Mouse (Mus musculus) myocyte (in vitro differentiated cells): Measurements from ENCODE around the gene Slc25a21. TPM values are rescaled to one million over a fixed set of nuclear protein-coding genes. Genes with fewer than 3 reads are reported as not detected.

Source experiments
- H3K27me3 ChIP-seq: one replicate; pipeline ENCODE4 v1.6.1; 2011; ENCODE audit not compliant: control insufficient read depth, insufficient read depth, insufficient read length
- H3K36me3 ChIP-seq: one replicate; pipeline ENCODE4 v1.6.1; 2011; ENCODE audit not compliant: control insufficient read depth, insufficient read depth
- H3K4me2 ChIP-seq: one replicate; pipeline ENCODE4 v1.6.1; 2011; ENCODE audit warnings: low read depth, control low read depth
- H3K4me3 ChIP-seq: one replicate; pipeline ENCODE4 v1.5.1; 2011; ENCODE audit warnings: mild to moderate bottlenecking, control low read depth, moderate library complexity
- H3K79me2 ChIP-seq: one replicate; pipeline ENCODE4 v1.6.1; 2011; ENCODE audit not compliant: control insufficient read depth, insufficient read depth
- H3ac ChIP-seq: one replicate; pipeline ENCODE4 v1.6.1; 2011; ENCODE audit not compliant: control insufficient read depth, insufficient read length
- CEBPB ChIP-seq: IDR thresholded peaks from 2 replicates; pipeline ENCODE4 v1.6.1; 2011; ENCODE audit warnings: mild to moderate bottlenecking, moderate library complexity; ENCODE audit not compliant: poor library complexity, insufficient read depth, severe bottlenecking
- E2F4 ChIP-seq: IDR thresholded peaks from one replicate; pipeline ENCODE4 v1.6.1; 2011; ENCODE audit warnings: mild to moderate bottlenecking, control low read depth, moderate library complexity; ENCODE audit not compliant: insufficient read depth
- MAX ChIP-seq: IDR thresholded peaks from one replicate; pipeline ENCODE4 v1.6.1; 2011; ENCODE audit warnings: low read depth, mild to moderate bottlenecking, control low read depth
- MYOD1 ChIP-seq, 3 experiments: IDR thresholded peaks; one replicate each; pipeline ENCODE4 v1.6.1; 2011; ENCODE audit warnings: control low read depth in 2 of 3, low read depth in 2 of 3, mild to moderate bottlenecking in 2 of 3, moderate library complexity in 1 of 3; ENCODE audit not compliant: insufficient read length in 2 of 3, control insufficient read depth in 1 of 3
- MYOG ChIP-seq, 3 experiments: IDR thresholded peaks; one replicate each; pipeline ENCODE4 v1.6.1; 2011; ENCODE audit warnings: control low read depth in 2 of 3, low read depth in 2 of 3, mild to moderate bottlenecking in 2 of 3; ENCODE audit not compliant: insufficient read length in 2 of 3, control insufficient read depth in 1 of 3, insufficient read depth in 1 of 3
- POLR2A ChIP-seq: IDR thresholded peaks from one replicate; pipeline ENCODE4 v1.6.1; 2011; ENCODE audit warnings: low read depth, mild to moderate bottlenecking, control low read depth, moderate library complexity; ENCODE audit not compliant: insufficient read length
- POLR2AphosphoS2 ChIP-seq: IDR thresholded peaks from one replicate; pipeline ENCODE4 v1.6.1; 2011; ENCODE audit warnings: low read depth, control low read depth; ENCODE audit not compliant: insufficient read length
- REST ChIP-seq: IDR thresholded peaks from one replicate; pipeline ENCODE4 v1.6.1; 2011; ENCODE audit warnings: mild to moderate bottlenecking, control low read depth, moderate library complexity; ENCODE audit not compliant: insufficient read depth, insufficient read length
- SRF ChIP-seq: IDR thresholded peaks from one replicate; pipeline ENCODE4 v1.6.1; 2011; ENCODE audit warnings: low read depth; ENCODE audit not compliant: control insufficient read depth, insufficient read length
- TCF12 ChIP-seq: IDR thresholded peaks from one replicate; pipeline ENCODE4 v1.6.1; 2011; ENCODE audit warnings: mild to moderate bottlenecking, control low read depth; ENCODE audit not compliant: poor library complexity, insufficient read depth, severe bottlenecking
- TCF3 ChIP-seq: IDR thresholded peaks from one replicate; pipeline ENCODE4 v1.6.1; 2011; ENCODE audit warnings: low read depth, control low read depth; ENCODE audit not compliant: insufficient read length
- USF1 ChIP-seq: IDR thresholded peaks from one replicate; pipeline ENCODE4 v1.6.1; 2011; ENCODE audit warnings: low read depth, mild to moderate bottlenecking, control low read depth, moderate library complexity
- polyA plus RNA-seq: library from polyadenylated mRNA; unstranded; fragments of >200 nt; fragmentation: generic; extraction: Trizol; gene quantifications from one replicate; pipeline ENCODE4 v1.2.1, GENCODE M21; 2012; ENCODE audit warnings: missing spikeins

Slc25a21 gene
- not detected for polyA plus RNA-seq

DNA sequence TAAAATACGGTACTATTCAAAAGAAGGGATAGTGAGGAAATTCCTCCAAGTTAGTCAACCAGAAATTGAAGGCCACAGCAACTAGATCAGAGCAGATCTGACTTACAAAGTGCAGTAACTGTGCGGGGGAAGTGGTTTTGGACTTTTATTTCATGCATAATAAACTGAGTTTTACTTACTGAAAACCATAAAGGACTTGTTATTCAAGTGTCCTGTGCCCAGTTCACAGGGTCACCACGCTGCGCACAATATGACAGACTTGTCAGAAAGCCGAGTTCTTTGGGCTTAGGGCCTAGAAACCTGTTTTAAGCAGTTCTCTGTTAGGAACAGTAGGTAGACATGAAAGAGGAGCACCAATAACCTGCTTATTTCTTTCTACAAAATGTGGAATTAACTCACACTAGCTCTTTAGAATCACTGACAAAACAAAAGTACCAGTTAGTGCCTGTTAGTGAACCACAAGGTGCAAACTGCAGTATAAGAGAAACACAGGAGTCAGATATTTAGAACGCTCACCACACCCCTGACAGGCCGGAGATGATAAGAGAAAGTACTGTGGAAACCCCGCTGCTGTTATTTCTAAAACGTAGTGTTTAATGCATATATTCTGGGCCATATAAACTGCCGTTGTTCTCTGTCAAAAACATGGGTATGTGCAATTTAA, at the start of gene Slc25a21:
Gene Slc25a21 (minus strand): TSS at position 110 of the 664 bp plus-strand sequence.
- no peak within 1 kb of the TSS for H3K4me3 ChIP-seq
- H3K4me2 ChIP-seq = no peak within 1 kb of the TSS
- no peaks in the 10 kb centered on the region for H3K27me3 ChIP-seq
- no peaks in the 10 kb centered on the region for H3K36me3 ChIP-seq
- H3ac ChIP-seq = no peak within 1 kb of the TSS
- H3K79me2 ChIP-seq = no peaks in the 10 kb centered on the region
- TF ChIP-seq USF1 (no peak), POLR2AphosphoS2 (no peak), TCF12 (no peak), MYOG (IDR thresholded peaks at IDR 0.05; ENCODE audit: control insufficient read depth in 1 of 3, insufficient read depth in 1 of 3, insufficient read length in 2 of 3, low read depth in 2 of 3) (no peak), CEBPB (no peak), MYOD1 (IDR thresholded peaks at IDR 0.05; ENCODE audit: control insufficient read depth in 1 of 3, insufficient read length in 2 of 3, low read depth in 2 of 3) (no peak), TCF3 (no peak)

DNA sequence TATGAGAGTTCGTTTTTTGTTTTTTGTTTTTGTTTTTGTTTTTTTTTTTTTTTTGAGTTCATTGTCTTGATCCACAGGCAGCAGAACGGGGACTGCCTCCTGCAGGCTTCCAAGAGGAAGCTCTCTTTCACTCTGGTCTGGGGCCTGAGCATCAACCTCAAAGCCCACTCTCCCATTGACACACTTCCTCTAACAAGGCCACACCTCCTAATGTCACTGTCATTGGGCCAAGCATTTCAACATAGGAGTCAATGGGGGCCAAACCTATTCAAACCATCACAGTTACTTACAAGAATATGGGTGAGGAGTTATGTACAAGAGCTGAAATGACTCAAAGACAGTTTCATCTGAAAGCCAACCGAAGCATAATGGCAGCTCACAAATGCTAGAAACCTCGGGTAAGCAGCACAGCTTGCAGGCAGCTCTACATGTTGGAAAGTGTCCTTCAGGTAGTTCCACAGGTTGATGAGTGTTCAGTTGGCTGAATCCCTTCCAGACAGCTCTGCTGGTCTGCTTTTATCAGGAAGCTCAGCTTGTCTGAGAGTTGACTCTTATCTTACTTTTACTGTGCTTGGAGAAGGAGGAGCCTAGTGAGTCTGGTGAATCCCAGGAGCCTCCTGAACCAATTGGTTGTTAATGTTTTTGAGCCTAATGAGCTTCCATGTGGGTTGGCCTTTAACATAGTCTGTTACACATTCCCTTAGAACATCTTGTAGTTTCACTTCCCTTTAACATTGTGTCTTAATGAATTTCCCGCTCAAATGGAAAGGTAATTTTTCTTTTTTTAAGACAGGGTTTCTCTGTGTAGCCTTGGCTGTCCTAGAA, 46.6 kb upstream of the Slc25a21 start:
- Histone ChIP-seq H3K36me3 (peaks cover 20% of the 10 kb centered on the region), H3ac (no peak overlapping the region), H3K4me2 (no peak overlapping the region), H3K4me3 (no peak overlapping the region), H3K27me3 (no peaks in the 10 kb centered on the region), H3K79me2 (peaks cover 11% of the 10 kb centered on the region)
- TF ChIP-seq TCF12 (no peak), MYOG (IDR thresholded peaks at IDR 0.05; ENCODE audit: control insufficient read depth in 1 of 3, insufficient read depth in 1 of 3, insufficient read length in 2 of 3, low read depth in 2 of 3) (no peak)

GRCm38 (mm10) chr12:57233386-57233785, 36.1 kb upstream of the Slc25a21 start:
- Histone ChIP-seq H3K4me2 (no peak overlapping the region), H3K4me3 (no peak overlapping the region), H3K36me3 (peaks cover 6% of the 10 kb centered on the region), H3K79me2 (peaks cover 72% of the 10 kb centered on the region), H3K27me3 (no peaks in the 10 kb centered on the region), H3ac (no peak overlapping the region)
- TF ChIP-seq TCF3 = no peak
- no peak for TF ChIP-seq REST
- TF ChIP-seq TCF12 = no peak
- TF ChIP-seq POLR2A = no peak
- no peak for TF ChIP-seq MAX
- TF ChIP-seq SRF = no peak
- no peak for TF ChIP-seq MYOD1 (IDR thresholded peaks at IDR 0.05; ENCODE audit: control insufficient read depth in 1 of 3, insufficient read length in 2 of 3, low read depth in 2 of 3)
- TF ChIP-seq USF1 = no peak
- no peak for TF ChIP-seq E2F4

GRCm38 (mm10) chr12:57231085-57231875, 34.0 kb upstream of the Slc25a21 start:
- no peak for TF ChIP-seq REST
- no peak for TF ChIP-seq POLR2A
- TF ChIP-seq SRF = no peak
- TF ChIP-seq POLR2AphosphoS2 = no peak
- no peak for TF ChIP-seq TCF3
- Histone ChIP-seq H3K4me3 (peak overlapping the region; percentile 64), H3K27me3 (no peaks in the 10 kb centered on the region), H3ac (peak overlapping the region; percentile 70), H3K4me2 (peak overlapping the region; percentile 75), H3K36me3 (peaks cover 4% of the 10 kb centered on the region), H3K79me2 (peaks cover 56% of the 10 kb centered on the region)

DNA sequence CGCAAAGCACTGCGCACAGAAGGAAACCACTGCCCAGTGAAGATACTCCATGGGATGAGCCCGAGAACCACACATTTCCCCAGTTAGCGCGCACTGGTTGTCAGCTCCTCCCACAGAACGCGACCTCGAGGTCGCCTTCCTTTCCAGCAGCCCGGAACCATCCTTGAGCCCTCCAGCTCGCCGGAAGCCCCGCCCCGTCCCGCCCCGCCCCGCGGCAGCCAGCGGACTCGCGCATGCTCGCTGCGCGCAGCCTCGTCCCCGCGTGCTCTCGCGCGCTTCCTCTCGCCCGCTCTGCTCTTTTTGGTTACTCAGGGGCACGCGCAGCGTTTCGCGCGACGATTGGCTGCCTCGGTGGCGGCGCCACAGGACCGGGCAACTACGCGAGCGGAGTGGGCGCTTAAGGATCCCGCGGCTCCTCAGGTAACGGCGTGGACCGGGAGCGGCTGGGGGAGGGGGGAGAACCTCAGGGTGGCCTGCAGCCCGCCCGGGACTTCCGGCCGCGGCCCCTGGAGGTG, 33.0 kb upstream of the Slc25a21 start, which contains the start of the genes Prps1l3 and Mipol1:
Gene Prps1l3 (plus strand): TSS at position 221 of the 515 bp plus-strand sequence.
Gene Mipol1 (plus strand): TSS at position 236 of the 515 bp plus-strand sequence.
- Histone ChIP-seq H3ac (peak within 1 kb of the TSS; percentile 70), H3K27me3 (no peaks in the 10 kb centered on the region), H3K79me2 (peaks cover 46% of the 10 kb centered on the region), H3K4me3 (peak within 1 kb of the TSS; percentile 64), H3K36me3 (no peaks in the 10 kb centered on the region), H3K4me2 (peak within 1 kb of the TSS; percentile 98)
- TF ChIP-seq SRF = peak; percentile 44
- no peak for TF ChIP-seq USF1
- no peak for TF ChIP-seq TCF3
- no peak for TF ChIP-seq REST
- no peak for TF ChIP-seq MYOD1 (IDR thresholded peaks at IDR 0.05; ENCODE audit: control insufficient read depth in 1 of 3, insufficient read length in 2 of 3, low read depth in 2 of 3)
- peak; percentile 72 for TF ChIP-seq POLR2AphosphoS2
- TF ChIP-seq MAX = no peak
- peak in 1 of 3 experiments; percentile 16 for TF ChIP-seq MYOG (IDR thresholded peaks at IDR 0.05; ENCODE audit: control insufficient read depth in 1 of 3, insufficient read depth in 1 of 3, insufficient read length in 2 of 3, low read depth in 2 of 3)
- TF ChIP-seq E2F4 = peak; percentile 28
- TF ChIP-seq POLR2A = peak; percentile 75
- TF ChIP-seq TCF12 = no peak
- TF ChIP-seq CEBPB = no peak
